ENCODE assay signal across 12 mouse cellular contexts in the genomic region with DNA sequence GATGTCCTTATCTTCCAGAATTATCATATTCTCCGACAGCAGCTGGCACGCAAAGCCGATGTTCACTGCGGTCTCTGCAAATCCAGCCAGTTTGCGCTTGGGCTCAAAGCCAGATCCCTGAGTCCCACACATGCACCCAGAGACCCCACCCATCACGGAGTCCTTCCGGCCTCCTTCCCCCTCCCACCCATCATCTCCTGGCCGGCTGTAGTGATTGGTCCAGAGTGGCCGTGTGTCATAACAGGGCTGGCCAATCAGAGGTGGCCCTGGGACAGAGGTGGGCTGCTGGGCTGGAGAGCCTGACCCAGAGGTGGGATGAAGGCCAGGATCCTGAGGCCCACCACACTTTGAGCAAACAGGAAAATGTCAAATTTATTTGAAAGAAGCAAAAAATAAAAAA. TPM values are rescaled to one million over a fixed set of nuclear protein-coding genes. Genes with fewer than 3 reads are reported as not detected.
DNase-seq lines count a peak whose midpoint lies in the region; ATAC-seq and TF ChIP-seq lines count a peak whose summit lies in the region.
"Had no signal": no experiment of that assay in that cellular context is flagged by ENCODE, and none has a peak within 500 bp of the region (broad histone marks: within the 10 kb centered on the region; RNA-seq: fewer than 3 reads in every experiment).

No protein-coding gene starts in this region.

- TF ChIP-seq CTCF in left cerebral cortex, adult 2 months (IDR thresholded peaks at IDR 0.05): no peak

- H3K27ac ChIP-seq in embryonic facial prominence, embryonic 10.5 days (replicated peaks): no peak overlapping the region
- H3K27ac ChIP-seq in intestine, embryonic 14.5 days (ENCODE audit: low read depth): no peak overlapping the region
- H3K27ac ChIP-seq in neural tube, embryonic 14.5 days (ENCODE audit: low read depth, low read length): no peak overlapping the region
- H3K27ac ChIP-seq in left cerebral cortex, adult 2 months: no peak overlapping the region

- H3K9me3 ChIP-seq in embryonic facial prominence, embryonic 10.5 days: peaks cover 5% of the 10 kb centered on the region; the same call in 1 of the 2 replicates
- 0 out of 2 replicates have a peak, but pooled peaks cover 4% of the 10 kb centered on the region for H3K9me3 ChIP-seq in intestine, embryonic 14.5 days (ENCODE audit: control insufficient read depth, low read length)
- no peaks in the 10 kb centered on the region for H3K9me3 ChIP-seq in neural tube, embryonic 14.5 days (ENCODE audit: control insufficient read depth, low read length)

- DNase-seq in kidney, postnatal 10 days: peak; percentile 37
- DNase-seq in kidney, postnatal 14 days: no peak
- peak; percentile 69 for DNase-seq in embryonic facial prominence, embryonic 10.5 days (ENCODE audit: low spot score)
- no peak for DNase-seq in intestine, embryonic 14.5 days (ENCODE audit: low spot score)
- DNase-seq in gastrocnemius, postnatal 10 days: no peak
- no peak for DNase-seq in left cerebral cortex, adult 2 months (ENCODE audit: extremely low spot score in 1 of 2, low spot score in 2 of 2)
- DNase-seq in frontal cortex, postnatal 14 days (ENCODE audit: low spot score in 2 of 2): no peak

- 0 out of 2 replicates have a peak, but pooled peaks cover 6% of the 10 kb centered on the region for H3K27me3 ChIP-seq in embryonic facial prominence, embryonic 10.5 days (replicated peaks; ENCODE audit: low read depth, poor library complexity, severe bottlenecking)
- H3K27me3 ChIP-seq in intestine, embryonic 14.5 days (replicated peaks; ENCODE audit: control insufficient read depth, insufficient read depth, low read length): no peaks in the 10 kb centered on the region
- no peaks in the 10 kb centered on the region for H3K27me3 ChIP-seq in neural tube, embryonic 14.5 days (ENCODE audit: control insufficient read depth, insufficient read depth, low read length)

- H3K9ac ChIP-seq in intestine, embryonic 14.5 days (ENCODE audit: low read length): no peak overlapping the region
- no peak overlapping the region for H3K9ac ChIP-seq in neural tube, embryonic 14.5 days (replicated peaks; ENCODE audit: low read depth, low read length)

- H3K4me2 ChIP-seq in intestine, embryonic 14.5 days (ENCODE audit: low read length): peak overlapping the region; percentile 5; the same call in 1 of the 2 replicates
- no peak overlapping the region; the same call in 1 of the 2 replicates for H3K4me2 ChIP-seq in neural tube, embryonic 14.5 days (ENCODE audit: low read depth, low read length)

- H3K4me3 ChIP-seq in embryonic facial prominence, embryonic 10.5 days: peak overlapping the region; percentile 43
- H3K4me3 ChIP-seq in intestine, embryonic 14.5 days (ENCODE audit: low read depth, low read length): no peak overlapping the region
- H3K4me3 ChIP-seq in neural tube, embryonic 14.5 days (ENCODE audit: low read depth, low read length): no peak overlapping the region
- no peak overlapping the region for H3K4me3 ChIP-seq in left cerebral cortex, adult 2 months

- ATAC-seq in intestine, embryonic 14.5 days (replicated peaks; ENCODE audit: low FRiP score, low TSS enrichment, low read depth): peak; percentile 84; the same call in 1 of the 2 replicates
- ATAC-seq in neural tube, embryonic 14.5 days (ENCODE audit: low read depth): peak; percentile 82

- H3K4me1 ChIP-seq in embryonic facial prominence, embryonic 10.5 days: peaks cover 14% of the 10 kb centered on the region
- H3K4me1 ChIP-seq in intestine, embryonic 14.5 days (replicated peaks; ENCODE audit: control insufficient read depth, insufficient read depth, low read length): peaks cover 8% of the 10 kb centered on the region; the same call in 1 of the 2 replicates
- no peaks in the 10 kb centered on the region for H3K4me1 ChIP-seq in neural tube, embryonic 14.5 days (ENCODE audit: control insufficient read depth, insufficient read depth, low read length)

- intact Hi-C loops in left cerebral cortex, adult 2 months (cut with DNase I): no loop called here

- 25% methylated on average over 9 of the region's 9 CpGs for WGBS in embryonic facial prominence, embryonic 10.5 days
- WGBS in intestine, embryonic 14.5 days: 16% methylated on average over 9 of the region's 9 CpGs
- WGBS in neural tube, embryonic 14.5 days: 20% methylated on average over 9 of the region's 9 CpGs

- no peaks in the 10 kb centered on the region for H3K36me3 ChIP-seq in embryonic facial prominence, embryonic 10.5 days (replicated peaks)
- no peaks in the 10 kb centered on the region for H3K36me3 ChIP-seq in intestine, embryonic 14.5 days (ENCODE audit: control insufficient read depth, insufficient read depth, low read length)
- H3K36me3 ChIP-seq in neural tube, embryonic 14.5 days (ENCODE audit: control insufficient read depth, insufficient read depth, low read length): no peaks in the 10 kb centered on the region

RNA-seq across cellular contexts. Expression of gene Atp8b3, which starts 12.8 kb away (rescaled TPM):
- polyA plus RNA-seq in embryonic facial prominence, embryonic 10.5 days (2016; fragmentation: Nextera tagmentation; extraction: Ambion mirVana): 0.51 and 0.75 TPM in 2 replicates
- 0.18 and 0.32 TPM in 2 replicates for polyA plus RNA-seq in intestine, embryonic 14.5 days (2014; fragmentation: Nextera tagmentation; extraction: Ambion mirVana)
- polyA plus RNA-seq in neural tube, embryonic 14.5 days (2014; fragmentation: Nextera tagmentation; extraction: Ambion mirVana): 0.79 and 1.5 TPM in 2 replicates
- not detected for total RNA-seq in gastrocnemius, postnatal 10 days (2021)
- under 1 TPM; 0.11 to 0.63 TPM for total RNA-seq in left cerebral cortex, adult 2 months (2021)
- total RNA-seq: MEL had no signal
- polyA plus RNA-seq: thymus, postnatal 0 days had no signal

RNA-seq across cellular contexts. Expression of gene Onecut3, which starts 31.5 kb away (rescaled TPM):
- polyA plus RNA-seq in embryonic facial prominence, embryonic 10.5 days (2016; fragmentation: Nextera tagmentation; extraction: Ambion mirVana): 0.17 and 0.58 TPM in 2 replicates
- 0.04 and 0.09 TPM in 2 replicates for polyA plus RNA-seq in intestine, embryonic 14.5 days (2014; fragmentation: Nextera tagmentation; extraction: Ambion mirVana)
- 1.4 and 1.5 TPM in 2 replicates for polyA plus RNA-seq in neural tube, embryonic 14.5 days (2014; fragmentation: Nextera tagmentation; extraction: Ambion mirVana)
- total RNA-seq in gastrocnemius, postnatal 10 days (2021): not detected
- total RNA-seq in left cerebral cortex, adult 2 months (2021): not detected
- total RNA-seq: left cerebral cortex, postnatal 36 days; MEL; neutrophil, adult 5-6 weeks had no signal
- polyA plus RNA-seq: thymus, postnatal 0 days had no signal

RNA-seq across cellular contexts. Expression of gene Rexo1, which starts 35.2 kb away (rescaled TPM):
- polyA plus RNA-seq in embryonic facial prominence, embryonic 10.5 days (2016; fragmentation: Nextera tagmentation; extraction: Ambion mirVana): 34.7 and 35.0 TPM in 2 replicates
- 28.9 and 31.5 TPM in 2 replicates for polyA plus RNA-seq in intestine, embryonic 14.5 days (2014; fragmentation: Nextera tagmentation; extraction: Ambion mirVana)
- polyA plus RNA-seq in neural tube, embryonic 14.5 days (2014; fragmentation: Nextera tagmentation; extraction: Ambion mirVana): 30.6 and 30.7 TPM in 2 replicates
- total RNA-seq in gastrocnemius, postnatal 10 days (2021): 10 to 100 TPM; 13.1 to 16.7 TPM
- total RNA-seq in left cerebral cortex, adult 2 months (2021): 10 to 100 TPM; 46.5 to 51.3 TPM

RNA-seq across cellular contexts. Expression of gene Klf16, which starts 50.9 kb away (rescaled TPM):
- polyA plus RNA-seq in embryonic facial prominence, embryonic 10.5 days (2016; fragmentation: Nextera tagmentation; extraction: Ambion mirVana): 8.5 TPM in 2 replicates
- polyA plus RNA-seq in intestine, embryonic 14.5 days (2014; fragmentation: Nextera tagmentation; extraction: Ambion mirVana): 9.7 and 12.1 TPM in 2 replicates
- 3.5 and 4.8 TPM in 2 replicates for polyA plus RNA-seq in neural tube, embryonic 14.5 days (2014; fragmentation: Nextera tagmentation; extraction: Ambion mirVana)
- total RNA-seq in gastrocnemius, postnatal 10 days (2021): 1 to 10 TPM; 3.5 to 5.8 TPM
- total RNA-seq in left cerebral cortex, adult 2 months (2021): 10 to 100 TPM; 48.2 to 59.7 TPM

Comparison
In these comparisons a context has a peak if more than half of its experiments do, and no peak if none do; other contexts are left out.
1. DNase-seq: peak in kidney, postnatal 10 days (single experiment) and embryonic facial prominence, embryonic 10.5 days (single experiment); none in kidney, postnatal 14 days (single experiment), intestine, embryonic 14.5 days (single experiment), gastrocnemius, postnatal 10 days (single experiment), left cerebral cortex, adult 2 months (0 of 2) and frontal cortex, postnatal 14 days (0 of 2).